Mouse (Mus musculus) brain, adult 2 months (tissue): ENCODE data around the gene Mrps25.
A peak's percentile ranks its signal among the peaks of the same experiment; 100 is the strongest.

Source experiments
- DNase-seq: peaks from one replicate; pipeline ENCODE4 v3.0.0; 2011; ENCODE audit warnings: low read depth, low spot score

Mrps25 gene

DNA sequence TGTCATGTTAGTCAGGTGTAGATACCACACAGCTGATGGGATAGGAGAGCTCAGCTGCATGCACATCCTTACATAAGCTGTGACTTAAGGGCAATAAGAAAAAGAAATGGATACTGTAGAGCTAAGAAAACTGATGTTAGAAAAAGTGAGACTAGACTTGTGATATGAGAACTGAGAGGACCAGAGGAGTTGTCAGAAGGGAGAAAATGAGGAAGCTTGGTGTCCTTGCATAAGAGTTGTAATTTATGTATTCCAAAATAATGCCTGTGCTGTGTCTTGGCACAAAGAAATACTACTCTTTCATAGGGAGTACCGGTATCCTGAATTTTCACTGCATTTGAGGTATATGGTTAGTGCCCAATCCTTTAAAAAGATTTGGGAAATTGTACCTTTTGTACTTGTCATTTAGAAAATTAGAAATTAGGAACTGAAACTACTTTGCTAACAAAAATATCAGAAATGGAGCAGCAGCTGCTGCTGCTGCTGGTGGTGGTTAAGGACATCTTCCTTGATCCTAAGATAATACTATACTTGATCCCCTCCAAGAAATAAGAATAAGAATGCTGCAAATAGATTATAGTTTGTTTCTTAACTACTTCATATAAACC lies 56.9 kb downstream of the Mrps25 start:
- DNase-seq = no peak

DNA sequence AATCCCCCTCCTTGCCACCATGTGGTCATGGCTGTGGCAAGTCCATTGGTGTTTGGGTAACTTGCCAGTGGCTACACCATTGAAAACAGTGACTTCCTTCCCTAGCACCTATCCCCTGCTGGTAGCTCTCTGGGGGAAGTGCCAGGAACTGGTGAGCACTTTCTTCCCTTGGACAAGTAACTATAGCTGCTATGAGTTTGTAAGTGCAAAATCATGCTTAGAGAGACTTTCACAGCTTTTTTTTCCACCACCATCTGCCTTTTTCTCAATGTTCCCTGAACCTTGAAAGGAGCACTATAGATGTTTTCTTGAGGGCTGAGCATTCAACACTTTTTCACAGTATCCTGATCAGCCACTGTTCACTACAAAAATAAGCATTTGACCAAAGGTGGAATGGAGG lies 59.3 kb downstream of the Mrps25 start:
- peak; percentile 69 for DNase-seq
